Mouse (Mus musculus) WW6 (cell line): ENCODE measurements around the gene Pip5k1c.

Experiments
- DNase-seq: peaks from one replicate; pipeline ENCODE4 v3.0.0-alpha.2; 2013; ENCODE audit warnings: low read depth, low spot score

Pip5k1c gene

DNA sequence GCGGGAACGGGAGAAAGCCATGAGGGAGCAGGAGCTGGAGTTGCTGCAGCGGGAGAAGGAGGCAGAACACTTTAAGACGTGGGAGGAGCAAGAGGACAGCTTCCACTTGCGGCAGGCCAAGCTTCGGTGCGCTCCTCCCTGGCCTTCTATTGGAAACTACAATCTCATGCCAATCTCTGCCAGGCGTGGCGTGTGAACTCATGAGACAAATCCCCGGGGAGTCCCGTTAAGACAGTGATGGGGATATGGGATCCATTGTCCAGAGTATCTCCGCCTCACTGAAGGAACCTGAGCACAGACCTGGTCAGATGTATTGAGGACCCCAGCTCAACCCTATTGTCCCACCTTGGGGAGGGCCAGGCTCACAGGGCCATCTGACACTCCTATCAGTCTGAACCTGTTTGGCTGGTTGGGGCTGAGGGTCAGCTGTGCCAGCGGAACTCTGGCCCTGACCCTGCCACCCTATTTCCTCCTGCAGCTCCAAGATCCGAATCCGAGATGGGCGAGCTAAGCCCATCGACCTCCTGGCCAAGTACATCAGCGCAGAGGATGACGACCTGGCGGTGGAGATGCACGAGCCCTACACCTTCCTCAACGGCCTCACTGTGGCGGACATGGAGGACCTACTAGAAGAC is 30.5 kb downstream of the Pip5k1c start:
- no peak for DNase-seq

DNA sequence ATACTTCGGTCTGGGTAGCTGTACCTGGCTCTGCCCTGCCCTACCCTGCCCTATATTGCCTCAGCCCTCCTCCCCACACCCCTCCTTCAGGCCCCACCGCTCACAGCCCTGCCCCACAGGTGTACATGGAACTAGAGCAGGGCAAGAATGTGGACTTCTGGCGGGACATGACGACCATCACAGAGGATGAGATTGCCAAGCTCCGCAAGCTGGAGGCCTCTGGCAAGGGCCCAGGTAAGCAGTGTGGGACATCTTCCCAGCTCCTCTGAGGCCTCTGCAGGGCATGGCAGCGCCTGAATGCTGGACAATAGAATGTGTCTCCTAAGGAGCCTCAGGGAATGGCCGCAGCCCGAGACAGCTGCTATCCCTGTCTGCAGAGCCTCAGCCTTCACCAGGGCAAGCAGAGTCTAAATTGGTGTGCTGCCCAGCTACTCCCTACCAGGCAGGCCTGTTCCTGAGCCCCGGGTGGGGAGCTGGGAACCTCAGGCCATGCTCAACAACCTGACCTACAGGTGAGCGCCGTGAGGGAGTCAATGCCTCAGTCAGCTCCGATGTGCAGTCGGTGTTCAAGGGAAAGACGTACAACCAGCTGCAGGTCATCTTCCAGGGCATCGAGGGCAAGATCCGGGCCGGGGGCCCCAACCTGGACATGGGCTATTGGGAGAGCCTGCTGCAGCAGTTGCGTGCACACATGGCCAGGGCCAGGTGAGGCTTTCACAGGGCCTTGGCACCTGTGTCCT is 31.2 kb downstream of the Pip5k1c start:
- no peak for DNase-seq

DNA sequence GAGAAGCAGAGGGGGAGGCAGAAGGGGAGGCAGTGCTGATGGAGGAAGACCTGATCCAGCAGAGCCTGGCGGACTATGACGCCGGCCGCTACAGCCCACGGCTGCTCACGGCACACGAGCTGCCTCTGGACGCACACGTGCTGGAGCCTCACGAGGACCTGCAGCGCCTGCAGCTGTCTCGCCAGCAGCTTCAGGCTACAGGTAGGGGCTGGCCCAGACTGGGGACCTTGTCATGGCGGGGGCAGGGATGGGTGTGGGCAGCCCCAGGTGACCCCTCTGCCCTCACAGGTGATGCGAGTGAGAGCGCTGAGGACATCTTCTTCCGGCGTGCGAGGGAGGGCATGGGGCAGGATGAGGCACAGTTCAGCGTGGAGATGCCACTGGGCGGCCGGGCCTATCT is 32.4 kb downstream of the Pip5k1c start:
- no peak for DNase-seq

DNA sequence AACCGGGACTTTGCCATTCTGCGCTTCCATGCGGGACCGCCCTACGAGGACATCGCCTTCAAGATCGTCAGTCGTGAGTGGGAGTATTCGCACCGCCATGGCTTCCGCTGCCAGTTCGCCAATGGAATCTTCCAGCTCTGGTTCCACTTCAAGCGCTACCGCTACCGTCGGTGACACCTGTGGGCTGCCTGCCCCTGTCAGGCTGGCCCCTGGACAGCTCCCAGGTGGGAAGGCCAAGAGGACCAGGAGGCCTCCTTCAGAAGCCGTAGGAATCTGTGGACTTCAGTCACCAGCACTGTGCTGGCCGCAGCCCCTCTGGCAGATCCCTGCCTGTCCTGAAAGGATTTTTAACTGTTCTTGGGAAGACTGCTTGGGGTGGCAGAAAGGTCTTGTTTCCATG is 33.0 kb downstream of the Pip5k1c start:
- no peak for DNase-seq

DNA sequence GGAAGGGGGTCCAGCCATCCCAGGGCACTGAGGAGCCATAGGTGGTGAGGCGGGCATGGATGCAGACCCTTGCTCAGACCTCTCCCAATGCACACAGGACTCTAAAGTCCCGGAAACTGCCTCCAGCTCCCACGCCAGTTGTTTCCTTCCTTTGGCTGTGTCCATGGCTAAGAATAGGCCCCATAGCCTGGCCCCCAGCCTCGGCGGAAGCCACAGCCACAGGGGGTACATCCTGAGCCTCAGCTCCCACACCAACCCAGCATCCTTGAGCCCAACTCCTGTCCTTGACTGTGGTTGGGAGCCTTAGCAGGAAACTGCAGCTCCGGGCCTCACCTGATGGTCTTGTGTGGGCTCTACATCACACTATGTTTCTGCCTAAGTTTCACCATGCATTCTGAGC is 34.1 kb downstream of the Pip5k1c start:
- DNase-seq: no peak

DNA sequence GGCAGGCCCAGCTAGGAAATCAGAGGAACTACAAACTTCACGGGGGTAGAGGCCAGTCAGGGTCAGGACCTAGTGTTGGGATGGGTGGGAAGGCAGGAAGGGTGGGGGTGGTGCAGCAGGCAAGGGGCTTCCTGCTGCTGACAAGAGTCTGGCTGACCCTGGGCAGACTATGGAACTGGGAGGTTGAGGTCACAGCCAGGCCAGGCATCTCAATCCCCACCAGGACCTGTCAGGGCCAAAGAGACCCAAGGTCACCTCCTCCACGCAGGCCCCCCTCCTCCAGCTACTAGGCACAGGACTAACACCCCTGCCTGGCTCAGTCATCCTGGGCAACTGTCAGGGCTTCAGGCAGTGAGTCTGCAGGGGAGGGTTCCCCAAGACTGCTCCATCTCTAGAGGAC is 35.2 kb downstream of the Pip5k1c start:
- no peak for DNase-seq

DNA sequence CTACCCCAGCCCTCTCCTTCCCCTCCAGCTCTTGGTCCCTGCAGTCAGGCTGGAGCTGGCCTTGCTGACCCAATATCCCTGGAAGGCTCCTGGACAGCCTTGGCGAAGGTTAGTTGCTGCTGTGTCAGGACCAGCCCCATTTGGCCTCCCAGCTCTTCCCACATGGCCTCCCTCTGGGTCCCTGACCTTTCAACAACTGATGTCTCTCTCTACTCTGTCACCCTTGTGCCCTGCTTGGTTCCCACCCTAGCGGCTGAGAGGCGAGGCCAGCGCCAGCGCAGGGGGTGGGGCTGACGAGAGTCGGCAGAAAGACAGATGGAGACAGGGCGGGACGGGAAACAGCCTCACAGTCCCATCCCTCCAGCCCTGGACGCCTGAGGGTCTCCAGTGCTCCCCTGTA is 35.6 kb downstream of the Pip5k1c start, which contains the start of gene Tbxa2r:
Gene Tbxa2r (plus strand): TSS at position 346 of the 400 bp plus-strand sequence.
- no peak for DNase-seq

DNA sequence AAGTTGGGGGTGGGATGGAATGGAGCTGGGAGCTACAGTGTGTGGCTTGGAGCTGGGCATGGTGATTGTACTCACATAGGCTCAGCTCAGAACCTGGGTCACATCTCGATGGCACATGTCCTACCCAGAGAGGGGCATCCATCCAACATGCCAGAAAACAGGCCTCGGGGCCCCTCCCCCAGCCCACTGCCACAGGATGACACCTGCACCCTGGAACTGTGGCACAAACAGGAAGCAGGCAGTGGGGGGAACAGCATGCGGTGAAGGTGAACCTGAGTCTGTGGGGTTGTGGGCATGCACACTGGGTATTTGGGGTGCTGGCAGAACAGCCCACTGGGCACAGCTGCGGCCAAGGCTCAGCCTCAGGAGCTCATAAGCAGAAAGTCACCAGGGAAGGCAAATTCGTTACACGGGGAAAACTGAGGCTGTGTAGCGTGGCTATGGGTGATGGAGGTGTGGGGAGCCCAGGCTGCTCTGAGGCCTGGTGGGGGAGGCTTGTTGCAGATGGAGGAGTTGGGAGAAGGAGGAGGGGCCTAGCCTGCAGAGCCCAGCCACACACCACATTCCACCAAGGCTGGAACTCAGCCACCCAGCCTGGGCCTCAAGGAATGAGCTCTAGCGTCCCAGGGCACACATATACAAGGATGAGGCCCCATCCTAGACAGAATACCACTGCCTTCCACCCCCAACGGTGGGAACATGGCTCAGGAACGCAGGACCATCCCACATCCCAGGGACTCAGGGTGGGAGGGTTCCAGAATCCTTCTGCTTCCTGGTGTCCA is 36.6 kb downstream of the Pip5k1c start:
- no peak for DNase-seq

DNA sequence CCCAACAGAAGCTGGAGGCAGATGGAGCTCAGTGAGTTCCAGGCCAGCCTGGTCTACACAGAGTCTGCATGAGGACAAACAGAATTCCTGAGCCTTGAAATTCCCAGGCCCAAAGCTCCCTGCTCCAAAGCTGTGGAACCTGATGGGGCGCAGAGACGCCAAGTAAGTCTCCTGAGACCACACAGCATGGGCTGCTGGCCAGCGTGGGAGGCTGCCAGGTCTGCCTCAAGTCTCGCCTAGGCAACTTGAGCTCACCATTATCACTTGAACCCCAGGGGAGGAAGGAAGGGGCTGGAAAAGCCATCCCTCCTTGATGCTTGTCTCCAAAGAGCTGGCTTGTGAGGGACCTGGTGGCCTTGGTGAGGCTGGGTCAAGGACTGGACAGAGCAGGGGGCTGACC is 37.2 kb downstream of the Pip5k1c start:
- DNase-seq: no peak

DNA sequence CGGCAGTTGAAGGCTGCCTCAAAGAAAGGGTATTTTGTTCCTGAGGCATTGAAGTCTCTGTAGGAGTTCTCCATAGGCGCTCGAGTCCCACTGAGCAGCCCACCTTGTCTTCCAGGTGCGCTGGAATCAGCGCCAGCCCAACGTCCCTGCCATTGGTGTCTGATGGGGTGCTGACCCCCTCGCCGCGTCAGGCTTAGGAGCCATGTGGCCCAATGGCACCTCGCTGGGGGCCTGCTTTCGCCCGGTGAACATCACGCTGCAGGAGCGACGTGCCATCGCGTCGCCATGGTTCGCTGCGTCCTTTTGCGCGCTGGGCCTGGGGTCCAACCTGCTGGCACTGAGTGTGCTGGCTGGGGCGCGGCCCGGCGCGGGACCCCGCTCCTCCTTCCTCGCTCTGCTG is 39.5 kb downstream of the Pip5k1c start:
- DNase-seq: no peak

DNA sequence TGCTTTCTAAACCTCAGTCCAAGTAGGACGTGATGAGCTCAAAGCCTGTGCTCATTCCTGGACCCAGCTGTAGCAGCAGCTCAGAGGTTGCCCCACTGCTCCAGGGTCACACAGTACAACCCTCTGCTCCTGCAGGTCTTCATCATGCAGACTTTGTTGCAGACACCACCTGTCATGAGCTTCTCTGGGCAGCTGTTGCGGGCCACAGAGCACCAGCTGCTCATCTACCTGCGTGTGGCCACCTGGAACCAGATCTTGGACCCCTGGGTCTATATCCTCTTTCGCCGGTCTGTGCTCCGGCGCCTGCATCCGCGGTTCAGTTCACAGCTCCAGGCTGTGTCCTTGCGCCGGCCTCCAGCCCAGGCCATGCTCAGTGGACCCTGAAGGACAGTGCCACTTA is 41.6 kb downstream of the Pip5k1c start:
- DNase-seq: no peak

DNA sequence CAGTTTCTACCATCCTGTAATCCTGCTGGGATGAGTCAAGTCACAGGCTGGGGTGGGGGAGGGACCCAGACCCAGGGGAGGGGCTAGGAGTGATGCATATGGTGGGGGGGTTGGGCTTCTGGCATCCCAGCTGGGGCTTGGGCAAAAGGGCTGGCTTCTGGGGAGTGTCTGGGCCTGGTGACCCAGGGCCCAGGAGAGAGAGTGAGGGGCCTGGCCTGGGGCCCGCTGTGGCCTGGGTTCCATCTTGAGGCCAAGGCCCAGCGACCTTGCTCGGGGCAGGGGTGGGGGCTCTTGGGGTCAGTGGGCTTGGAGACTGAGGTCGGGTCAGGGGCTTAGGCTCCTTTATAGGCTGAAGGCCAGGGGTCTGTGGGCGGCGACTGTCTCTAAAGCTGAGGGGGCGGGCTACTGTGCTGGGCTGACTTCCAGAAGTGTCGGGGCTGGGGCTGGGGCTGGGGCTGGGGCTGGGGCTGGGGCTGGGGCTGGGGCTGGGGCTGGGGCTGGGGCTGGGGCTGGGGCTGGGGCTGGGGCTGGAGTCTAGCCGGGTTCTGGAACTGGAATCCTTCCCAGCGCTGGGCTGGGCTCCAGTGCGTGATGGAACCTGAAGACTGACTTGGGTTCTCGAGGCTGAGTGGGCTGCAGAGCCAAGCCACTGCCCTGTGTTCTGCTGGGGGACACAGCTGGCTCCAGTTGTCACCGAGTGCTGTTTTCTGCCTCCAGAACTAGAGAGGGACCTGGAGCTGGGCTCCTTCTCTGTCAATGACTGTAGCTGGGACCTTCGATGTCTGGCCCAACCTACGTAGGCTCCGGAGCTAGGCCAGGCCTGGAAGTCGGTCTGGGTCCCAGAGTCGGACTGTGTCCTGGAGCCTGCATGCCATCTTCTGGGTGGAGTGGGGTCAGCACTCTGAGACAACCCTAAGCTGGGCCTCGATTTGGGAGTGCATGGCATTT is 42.9 kb downstream of the Pip5k1c start:
- DNase-seq: no peak

DNA sequence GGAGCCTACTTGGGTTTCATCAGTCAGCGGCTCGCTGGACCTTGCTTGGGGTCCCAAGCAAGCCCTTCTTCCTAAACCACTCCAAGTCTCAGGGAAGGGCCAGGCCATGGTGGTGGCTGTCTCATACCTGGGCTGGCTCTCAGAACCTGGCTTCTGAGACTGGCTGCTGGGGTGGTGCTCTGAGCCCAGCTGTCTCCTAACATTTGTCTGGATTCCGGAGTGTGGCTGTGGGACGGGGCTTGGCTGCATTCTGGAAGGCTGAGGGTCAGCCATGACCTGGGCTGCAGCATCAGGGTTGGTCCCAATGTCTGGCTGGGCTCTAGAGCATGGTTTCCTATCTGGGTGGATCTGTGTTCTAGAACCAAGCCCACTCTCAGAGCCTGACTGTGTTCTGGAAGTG is 43.8 kb downstream of the Pip5k1c start:
- no peak for DNase-seq

DNA sequence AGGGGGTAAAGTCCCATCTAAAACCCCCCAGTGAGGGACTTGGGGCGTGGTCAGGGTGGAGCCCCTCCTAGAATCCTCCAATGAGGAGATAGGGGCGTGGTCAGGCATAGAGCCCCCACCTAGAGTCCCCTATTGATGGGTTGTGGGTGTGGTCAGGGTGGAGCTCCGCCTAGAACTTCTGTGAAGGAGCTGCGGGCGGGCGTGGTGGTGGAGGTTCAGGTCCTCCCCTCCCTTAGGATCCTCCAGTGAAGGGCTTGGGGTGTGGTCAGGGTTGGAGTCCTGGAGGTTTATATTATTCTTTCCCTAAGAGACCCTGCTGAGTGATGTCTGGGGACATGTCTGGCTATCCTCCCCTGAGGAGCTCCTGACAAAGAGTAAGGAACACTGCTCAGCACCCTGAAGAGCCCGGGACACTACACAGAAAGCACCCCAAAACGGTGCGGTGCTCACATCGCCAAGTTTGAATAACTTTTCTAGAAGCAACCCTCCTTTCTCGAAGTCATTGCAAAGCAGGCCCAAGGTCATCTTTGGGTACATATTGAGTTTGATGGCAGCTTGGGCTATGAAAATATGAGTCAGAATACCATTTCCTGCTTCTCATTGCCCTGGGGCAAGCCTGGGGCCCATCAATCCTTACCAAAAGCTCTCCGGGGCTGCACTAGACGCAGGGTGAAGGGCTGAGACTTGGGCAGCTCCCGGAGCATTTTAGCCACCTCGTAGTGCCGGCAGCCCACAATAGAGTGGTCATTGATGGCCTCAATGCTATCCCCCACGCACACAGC is 48.0 kb downstream of the Pip5k1c start:
- DNase-seq: no peak

DNA sequence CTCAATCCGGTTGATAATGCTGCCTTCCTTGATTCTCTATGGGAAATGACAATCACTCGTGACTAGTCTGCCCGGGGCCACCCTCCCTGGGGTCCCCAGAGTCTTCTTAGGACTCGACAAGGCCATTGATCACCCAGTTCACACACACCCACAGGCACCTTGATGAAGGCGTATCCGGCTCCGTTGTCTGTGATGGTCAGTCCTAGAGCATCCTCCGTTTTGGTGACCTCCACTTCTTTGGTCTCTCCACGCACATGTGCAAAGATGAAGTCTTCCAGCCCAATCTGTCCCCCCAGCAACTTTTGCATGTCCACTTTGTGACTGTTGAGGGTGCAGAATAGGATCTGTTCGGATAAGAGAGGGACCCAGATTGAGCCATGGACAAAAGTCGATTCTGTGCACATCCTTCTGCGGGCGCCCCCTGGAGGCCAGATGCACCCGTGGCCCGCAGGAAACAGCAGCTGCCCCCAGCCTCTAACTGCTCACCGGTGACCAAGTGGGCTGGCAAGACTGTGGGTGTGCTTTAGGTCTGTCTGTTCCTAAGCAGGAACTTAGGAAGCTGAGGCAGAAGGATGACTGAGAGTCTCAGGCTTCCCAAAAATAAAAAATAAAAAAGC is 48.7 kb downstream of the Pip5k1c start:
- no peak for DNase-seq

DNA sequence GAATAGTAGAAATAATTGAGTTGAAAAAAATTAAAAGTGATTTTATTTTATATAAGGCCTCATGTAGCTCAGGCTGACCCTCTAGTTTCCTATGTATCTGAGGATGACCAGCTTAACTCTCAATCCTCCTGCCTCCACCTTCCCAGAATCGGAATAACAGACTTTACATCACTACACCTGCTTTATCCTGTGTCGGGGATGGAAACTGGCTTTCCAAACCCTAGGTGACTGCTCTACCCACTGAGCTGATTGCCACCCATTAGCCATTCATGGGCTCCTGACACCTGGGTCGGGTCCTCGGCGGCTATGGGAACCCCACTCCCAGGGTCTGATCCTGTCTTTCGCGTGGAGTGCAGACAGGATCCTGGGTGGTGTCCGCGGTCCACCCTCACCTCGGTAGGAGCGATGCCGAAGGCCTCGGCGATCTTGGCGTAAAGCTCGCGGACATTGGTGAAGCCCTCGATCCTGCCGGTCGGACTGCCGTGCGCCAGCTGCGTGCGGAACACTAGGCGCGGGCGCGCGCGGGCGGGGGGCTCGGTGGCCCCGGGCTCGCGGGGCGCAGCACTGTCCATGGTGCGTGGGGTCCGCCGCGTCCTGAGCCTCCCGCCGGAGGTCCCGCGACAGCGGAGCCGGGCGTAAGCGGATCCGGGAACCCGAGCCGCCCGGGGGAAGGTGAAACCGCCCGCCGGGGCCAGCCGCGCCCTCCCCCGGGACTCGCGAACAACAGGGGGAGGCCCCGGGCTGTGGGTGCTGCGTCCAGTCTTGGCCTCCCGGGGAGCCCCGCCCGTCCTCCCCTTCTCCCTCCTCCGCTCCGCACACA is 50.1 kb downstream of the Pip5k1c start, which contains the start of gene Gipc3:
Gene Gipc3 (minus strand): TSS at position 581 of the 820 bp plus-strand sequence.
- DNase-seq: no peak

DNA sequence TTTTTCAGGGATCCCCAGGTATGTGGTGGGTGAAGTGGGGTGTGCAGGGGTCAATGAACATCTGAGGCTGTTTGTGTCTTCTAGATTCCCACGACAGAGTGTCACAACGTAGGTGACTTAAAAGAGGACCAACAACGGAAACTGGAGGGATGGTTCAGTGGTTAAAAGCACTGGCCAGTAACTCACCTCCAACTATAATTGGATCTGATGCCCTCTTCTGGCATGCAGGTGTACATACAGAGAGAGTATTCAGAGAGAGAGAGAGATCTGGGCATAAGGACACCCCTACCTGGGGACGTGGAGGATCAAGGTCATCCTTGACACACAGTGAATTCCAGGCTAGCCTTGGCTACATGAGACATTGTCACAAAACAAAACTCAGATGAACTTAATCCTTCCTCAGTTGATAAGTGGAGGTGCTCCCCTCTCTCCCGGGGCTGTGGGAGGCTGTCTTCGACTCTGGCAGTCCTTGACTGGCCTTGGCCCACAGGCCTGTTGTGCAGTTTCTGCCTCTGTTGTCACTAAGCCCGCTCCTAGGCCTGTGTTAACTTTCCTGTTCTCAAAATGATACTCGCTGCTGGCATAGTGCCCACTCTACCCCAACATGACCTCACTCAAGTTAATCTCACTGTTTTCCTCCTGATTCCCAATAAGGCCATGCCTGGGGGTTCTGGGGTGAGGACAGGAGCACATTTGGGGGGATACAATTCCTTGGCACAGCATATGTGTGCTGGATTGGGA is 51.8 kb downstream of the Pip5k1c start:
- DNase-seq: no peak

DNA sequence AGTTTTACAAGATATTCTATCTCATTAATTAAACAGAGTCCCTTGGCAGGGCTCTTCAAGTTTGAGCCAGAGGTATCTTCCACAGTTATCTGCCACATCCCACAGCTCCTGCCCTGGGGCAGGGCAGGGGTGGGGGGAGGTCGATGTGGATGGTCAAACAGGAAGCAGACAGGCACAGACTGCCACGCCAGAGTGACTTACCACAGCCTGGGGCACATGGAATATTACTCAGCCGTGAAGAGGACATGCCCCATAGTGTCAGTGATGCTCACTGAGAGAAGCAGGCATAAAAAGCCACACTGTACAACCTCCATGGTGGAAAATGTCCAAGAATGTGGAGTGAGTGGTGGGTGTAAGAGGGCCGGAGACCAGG is 52.4 kb downstream of the Pip5k1c start:
- DNase-seq: no peak
